ENCODE assay signal across 7 mouse cellular contexts in genomic region chr14:50930754-50931492, GRCm38 (mm10). TPM values are rescaled to one million over a fixed set of nuclear protein-coding genes. Genes with fewer than 3 reads are reported as not detected.
DNase-seq lines count a peak whose midpoint lies in the region; ATAC-seq lines count a peak whose summit lies in the region.

Pip4p1 (minus strand) TSS chr14:50930856.
Pnp (plus strand) TSS chr14:50931082.

- H3K4me1 ChIP-seq in embryonic facial prominence, embryonic 12.5 days = peaks cover 16% of the 10 kb centered on the region
- H3K4me1 ChIP-seq in limb, embryonic 11.5 days (ENCODE audit: control insufficient read depth, insufficient read depth, low read length) = 0 out of 2 replicates have a peak, but pooled peaks cover 3% of the 10 kb centered on the region
- H3K4me1 ChIP-seq in midbrain, embryonic 14.5 days (ENCODE audit: control insufficient read depth, insufficient read depth, low read length) = peaks cover 19% of the 10 kb centered on the region

- ATAC-seq in embryonic facial prominence, embryonic 12.5 days (ENCODE audit: insufficient number of reproducible peaks, insufficient read depth, low FRiP score, low TSS enrichment) = peak; percentile 98
- peak; percentile 100 for ATAC-seq in limb, embryonic 11.5 days (ENCODE audit: insufficient number of reproducible peaks, low FRiP score, low TSS enrichment, low read depth)
- ATAC-seq in midbrain, embryonic 14.5 days (ENCODE audit: low FRiP score, low TSS enrichment) = peak; percentile 100

- peak; percentile 99 for DNase-seq in adrenal gland, postnatal 25 days
- DNase-seq in heart, adult 11 months = peak; percentile 100
- peak; percentile 100 for DNase-seq in kidney, adult 18-20 months
- peak; percentile 97 for DNase-seq in limb, embryonic 11.5 days (ENCODE audit: low spot score)
- peak; percentile 99 for DNase-seq in midbrain, embryonic 14.5 days
- peak; percentile 99 for DNase-seq in spleen, adult 18-20 months

- H3K4me2 ChIP-seq in embryonic facial prominence, embryonic 12.5 days (replicated peaks) = peak within 1 kb of the TSS; percentile 85
- peak within 1 kb of the TSS; percentile 76 for H3K4me2 ChIP-seq in limb, embryonic 11.5 days (ENCODE audit: low read depth, severe bottlenecking)
- H3K4me2 ChIP-seq in midbrain, embryonic 14.5 days (ENCODE audit: low read length) = peak within 1 kb of the TSS; percentile 89

- no peaks in the 10 kb centered on the region for H3K9me3 ChIP-seq in embryonic facial prominence, embryonic 12.5 days
- H3K9me3 ChIP-seq in limb, embryonic 11.5 days (ENCODE audit: control insufficient read depth, low read length) = no peaks in the 10 kb centered on the region
- H3K9me3 ChIP-seq in midbrain, embryonic 14.5 days (ENCODE audit: control insufficient read depth, low read length) = no peaks in the 10 kb centered on the region

- WGBS in embryonic facial prominence, embryonic 12.5 days = under 1% methylated on average over 68 of the region's 68 CpGs
- WGBS in limb, embryonic 11.5 days = under 1% methylated on average over 68 of the region's 68 CpGs
- under 1% methylated on average over 68 of the region's 68 CpGs for WGBS in midbrain, embryonic 14.5 days

- H3K27me3 ChIP-seq in embryonic facial prominence, embryonic 12.5 days = no peaks in the 10 kb centered on the region
- H3K27me3 ChIP-seq in limb, embryonic 11.5 days (ENCODE audit: control insufficient read depth, insufficient read depth, low read length) = no peaks in the 10 kb centered on the region
- H3K27me3 ChIP-seq in midbrain, embryonic 14.5 days (ENCODE audit: control insufficient read depth, insufficient read depth, low read length) = no peaks in the 10 kb centered on the region

- H3K4me3 ChIP-seq in embryonic facial prominence, embryonic 12.5 days = peak within 1 kb of the TSS; percentile 92
- H3K4me3 ChIP-seq in limb, embryonic 11.5 days (ENCODE audit: low read depth, low read length) = peak within 1 kb of the TSS; percentile 98
- peak within 1 kb of the TSS; percentile 98 for H3K4me3 ChIP-seq in midbrain, embryonic 14.5 days (replicated peaks; ENCODE audit: low read depth, low read length)

- peak within 1 kb of the TSS; percentile 93 for H3K27ac ChIP-seq in embryonic facial prominence, embryonic 12.5 days
- peak within 1 kb of the TSS; percentile 63 for H3K27ac ChIP-seq in limb, embryonic 11.5 days (replicated peaks; ENCODE audit: low read depth, low read length)
- H3K27ac ChIP-seq in midbrain, embryonic 14.5 days (replicated peaks; ENCODE audit: low read depth, low read length) = peak within 1 kb of the TSS; percentile 87

- H3K9ac ChIP-seq in embryonic facial prominence, embryonic 12.5 days = peak within 1 kb of the TSS; percentile 81
- H3K9ac ChIP-seq in limb, embryonic 11.5 days (ENCODE audit: low read length) = peak within 1 kb of the TSS; percentile 93
- peak within 1 kb of the TSS; percentile 97 for H3K9ac ChIP-seq in midbrain, embryonic 14.5 days (replicated peaks; ENCODE audit: low read length)

- peaks cover 30% of the 10 kb centered on the region for H3K36me3 ChIP-seq in embryonic facial prominence, embryonic 12.5 days
- peaks cover 12% of the 10 kb centered on the region; the same call in 1 of the 2 replicates for H3K36me3 ChIP-seq in limb, embryonic 11.5 days (ENCODE audit: control insufficient read depth, insufficient read depth, low read length)
- H3K36me3 ChIP-seq in midbrain, embryonic 14.5 days (ENCODE audit: control insufficient read depth, insufficient read depth, low read length) = peaks cover 34% of the 10 kb centered on the region

RNA-seq across cellular contexts. Expression of gene Pip4p1, which starts in this region (rescaled TPM):
- total RNA-seq in adrenal gland, postnatal 25 days (2021) = 75.5 and 78.7 TPM in 2 replicates
- 54.5 and 57.6 TPM in 2 replicates for polyA plus RNA-seq in embryonic facial prominence, embryonic 12.5 days (2016; fragmentation: Nextera tagmentation; extraction: Ambion mirVana)
- 47.3 and 52.8 TPM in 2 replicates for polyA plus RNA-seq in limb, embryonic 11.5 days (2014; fragmentation: Nextera tagmentation; extraction: Ambion mirVana)
- polyA plus RNA-seq in midbrain, embryonic 14.5 days (2014; fragmentation: Nextera tagmentation; extraction: Ambion mirVana) = 90.3 and 119 TPM in 2 replicates

RNA-seq across cellular contexts. Expression of gene Pnp, which starts in this region (rescaled TPM):
- total RNA-seq in adrenal gland, postnatal 25 days (2021) = 47.6 and 55.1 TPM in 2 replicates
- 48.8 and 49.9 TPM in 2 replicates for polyA plus RNA-seq in embryonic facial prominence, embryonic 12.5 days (2016; fragmentation: Nextera tagmentation; extraction: Ambion mirVana)
- polyA plus RNA-seq in limb, embryonic 11.5 days (2014; fragmentation: Nextera tagmentation; extraction: Ambion mirVana) = 78.4 and 86.1 TPM in 2 replicates
- 15.7 and 24.6 TPM in 2 replicates for polyA plus RNA-seq in midbrain, embryonic 14.5 days (2014; fragmentation: Nextera tagmentation; extraction: Ambion mirVana)

Comparison
In these comparisons a context has a peak if more than half of its experiments do, and no peak if none do; other contexts are left out.
1. Peak in every context shown above with its lines: DNase-seq, ATAC-seq, H3K4me3 ChIP-seq and H3K27ac ChIP-seq.